In genomic region chr8:88502143-88502542, GRCm38 (mm10) we compare ENCODE assay signal across 18 mouse cellular contexts. TPM values are rescaled to one million over a fixed set of nuclear protein-coding genes. Genes with fewer than 3 reads are reported as not detected.
"Had no signal": no experiment of that assay in that cellular context is flagged by ENCODE, and none has a peak within 500 bp of the region (broad histone marks: within the 10 kb centered on the region; RNA-seq: fewer than 3 reads in every experiment).

No protein-coding gene starts in this region.

- ATAC-seq: liver, embryonic 12.5 days; liver, postnatal 0 days; lung, postnatal 0 days; midbrain, embryonic 13.5 days; midbrain, embryonic 15.5 days; midbrain, embryonic 16.5 days had no signal

- DNase-seq: liver; liver, embryonic 13.5 days; liver, postnatal 0 days; lung, adult 18-20 months; lung, adult 2 months; lung, embryonic 14.5 days; lung, postnatal 10 days; lung, postnatal 14 days; lung, postnatal 36 days; lung, postnatal 4 days; midbrain, embryonic 14.5 days had no signal

RNA-seq across cellular contexts. Expression of gene Nkd1, which starts 19.0 kb away (rescaled TPM):
- total RNA-seq: megakaryocyte-erythroid progenitor cell, adult 5-6 weeks; monocyte, adult 5-6 weeks had no signal
